Mouse (Mus musculus): ENCODE data around the gene Ssna1.

The Ssna1 gene

GRCm38 (mm10) chr2:25231038-25231437 lies 41.2 kb downstream of the Ssna1 start:
- DNase-seq (ENCODE audit: low spot score in 2 of 2) = no peak

DNA sequence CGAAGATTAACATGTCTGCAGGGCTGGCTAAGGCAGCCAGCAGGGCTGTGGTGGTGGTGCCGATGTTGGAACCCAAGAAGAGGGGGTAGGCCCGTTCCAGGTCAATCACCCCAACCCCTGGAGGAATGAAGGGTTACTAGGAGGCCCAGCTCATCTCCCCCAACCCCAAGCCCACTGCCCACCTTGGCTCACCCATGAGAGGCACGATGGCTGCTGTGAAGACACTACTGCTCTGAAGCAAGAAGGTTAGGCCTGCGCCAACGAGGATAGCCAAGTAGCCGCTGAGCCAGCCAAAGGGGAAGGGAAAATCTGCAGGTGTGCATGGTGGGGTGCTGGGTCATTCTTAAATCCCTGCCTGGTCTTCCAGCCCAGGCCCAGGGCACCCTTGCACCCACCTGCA lies 41.7 kb downstream of the Ssna1 start:
- no peak for DNase-seq (ENCODE audit: low spot score in 2 of 2)

- DNase-seq (ENCODE audit: low spot score in 2 of 2) = no peak
Measured at GRCm38 (mm10) chr2:25229582-25229981, 42.7 kb downstream of the Ssna1 start.

GRCm38 (mm10) chr2:25228995-25229530 lies 43.2 kb downstream of the Ssna1 start:
- DNase-seq (ENCODE audit: low spot score in 2 of 2) = no peak

DNA sequence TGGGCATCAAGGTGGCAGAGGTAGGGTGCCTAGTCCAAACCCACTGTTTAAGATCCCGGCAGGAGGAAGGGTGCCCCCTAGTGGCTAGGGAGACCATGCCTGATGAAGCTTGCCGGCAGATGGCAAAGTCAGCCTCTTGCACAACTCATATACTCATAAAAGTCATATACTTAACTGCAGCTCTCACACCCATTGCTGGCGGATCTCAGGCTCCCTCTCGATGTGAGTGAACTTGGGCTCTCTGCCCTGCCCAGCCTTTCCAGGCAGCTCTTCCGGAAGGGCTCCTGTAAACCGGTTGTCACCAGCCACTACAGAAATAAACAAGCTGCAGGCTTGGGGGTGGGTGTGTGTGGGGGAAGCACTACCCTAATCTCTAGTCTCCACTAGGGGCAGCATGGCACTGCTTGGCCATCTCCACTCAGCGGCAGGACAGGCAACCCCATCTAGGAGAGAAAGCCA lies 43.8 kb downstream of the Ssna1 start:
- DNase-seq (ENCODE audit: low spot score in 2 of 2) = peak; percentile 81 to 86

- no peak for DNase-seq (ENCODE audit: low spot score in 2 of 2)
Measured at GRCm38 (mm10) chr2:25227406-25227805, 44.8 kb downstream of the Ssna1 start.

GRCm38 (mm10) chr2:25226864-25227263 lies 45.4 kb downstream of the Ssna1 start:
- DNase-seq (ENCODE audit: low spot score in 2 of 2) = peak; percentile 31 to 44

GRCm38 (mm10) chr2:25225811-25226379 lies 46.3 kb downstream of the Ssna1 start:
- DNase-seq (ENCODE audit: low spot score in 2 of 2) = no peak

DNA sequence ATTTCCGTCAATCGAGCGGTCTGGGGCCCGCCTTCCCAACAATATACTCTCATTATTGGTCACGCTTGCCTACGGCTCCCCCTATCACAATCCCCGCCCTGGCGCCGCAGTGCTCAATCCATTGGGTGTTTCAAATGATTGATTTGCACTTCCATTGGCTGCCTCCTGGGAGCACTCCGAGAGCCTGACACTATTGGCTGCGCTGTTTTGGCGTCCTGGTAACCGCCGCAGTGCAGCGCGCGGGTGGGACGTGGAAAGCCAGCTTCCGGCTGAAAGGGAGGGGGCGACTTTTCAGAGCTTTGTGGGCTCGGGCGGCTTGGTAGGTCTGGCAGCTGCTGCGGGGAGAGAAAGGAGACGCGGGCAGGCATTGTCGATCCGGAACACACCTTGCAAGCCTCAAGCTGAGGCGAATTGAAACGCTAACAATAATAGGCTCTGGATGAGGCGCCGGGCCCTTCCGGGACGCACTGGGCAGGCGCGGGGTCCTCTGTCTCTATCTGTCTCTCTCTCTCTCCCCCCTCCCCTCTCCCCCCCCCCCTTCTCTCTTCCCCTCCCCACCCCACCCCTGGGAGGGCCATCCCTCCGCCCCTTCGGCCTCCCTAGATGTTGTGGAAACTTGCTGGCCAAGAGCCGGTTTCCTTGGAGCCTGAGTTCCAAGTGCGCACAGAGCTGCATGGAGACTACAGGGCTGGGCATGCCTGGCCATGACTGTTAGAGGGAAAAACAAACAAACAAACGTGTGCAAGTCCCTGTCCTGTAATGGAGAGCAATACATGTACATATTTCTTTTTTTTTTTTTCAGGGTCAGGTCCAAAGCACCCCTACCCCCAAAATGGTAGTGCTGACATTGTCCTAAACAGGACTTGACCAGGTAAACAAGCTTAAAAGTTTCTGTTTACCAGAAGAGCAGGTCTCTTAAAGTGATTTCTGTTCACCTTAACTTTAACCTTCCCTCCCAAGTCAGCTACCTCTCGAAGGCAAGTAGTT lies 47.2 kb downstream of the Ssna1 start:
- DNase-seq (ENCODE audit: low spot score in 2 of 2) = peak; percentile 99

GRCm38 (mm10) chr2:25224492-25224765 lies 47.8 kb downstream of the Ssna1 start, which contains the start of gene Tubb4b:
Gene Tubb4b, minus strand, starts transcription at chr2:25224702.
- DNase-seq (ENCODE audit: low spot score in 2 of 2) = no peak

GRCm38 (mm10) chr2:25223681-25224491 lies 48.4 kb downstream of the Ssna1 start:
- peak; percentile 73 to 75 for DNase-seq (ENCODE audit: low spot score in 2 of 2)

- DNase-seq (ENCODE audit: low spot score in 2 of 2) = no peak
Measured at GRCm38 (mm10) chr2:25221331-25221772, 50.9 kb downstream of the Ssna1 start.
